Mouse (Mus musculus) small intestine, adult 2 months (tissue): ENCODE data around the gene Kcnip3. TPM values are rescaled to one million over a fixed set of nuclear protein-coding genes. Genes with fewer than 3 reads are reported as not detected.

Experiments
- H3K27ac ChIP-seq: fragments of 200-500 bp; 2 replicates; pipeline ENCODE4 v1.5.1; 2012; ENCODE audit warnings: low read depth, low read length, control low read depth, inconsistent platforms; ENCODE audit not compliant: insufficient read depth
- H3K27me3 ChIP-seq: fragments of 200-500 bp; 2 replicates; pipeline ENCODE4 v1.6.1; 2012; ENCODE audit warnings: mild to moderate bottlenecking, moderate library complexity, low read length, inconsistent platforms; ENCODE audit not compliant: control insufficient read depth, insufficient read depth
- H3K36me3 ChIP-seq: fragments of 200-500 bp; 2 replicates; pipeline ENCODE4 v1.6.1; 2012; ENCODE audit warnings: mild to moderate bottlenecking, low read length, control low read depth, inconsistent platforms; ENCODE audit not compliant: control insufficient read depth, insufficient read depth
- H3K4me1 ChIP-seq: fragments of 200-500 bp; 2 replicates; pipeline ENCODE4 v1.6.1; 2012; ENCODE audit warnings: low read length, inconsistent platforms, mixed read lengths; ENCODE audit not compliant: control insufficient read depth, insufficient read depth, insufficient read length
- H3K4me3 ChIP-seq: fragments of 200-500 bp; 2 replicates; pipeline ENCODE4 v1.5.1; 2012; ENCODE audit warnings: low read depth, mild to moderate bottlenecking, control low read depth, inconsistent platforms, low read length, moderate library complexity
- CTCF ChIP-seq: fragments of 200-500 bp; IDR thresholded peaks from 2 replicates; pipeline ENCODE4 v1.5.1; 2012; ENCODE audit warnings: low read depth, mild to moderate bottlenecking, control low read depth, inconsistent platforms, low read length, moderate library complexity, mixed read lengths; ENCODE audit not compliant: insufficient replicate concordance, insufficient read length; ENCODE audit errors: extremely low read depth
- POLR2A ChIP-seq: fragments of 200-500 bp; IDR thresholded peaks from 2 replicates; pipeline ENCODE4 v1.6.1; 2012; ENCODE audit warnings: low read depth, mild to moderate bottlenecking, control low read depth, inconsistent platforms, low read length, moderate library complexity
- WGBS: fragments of 180-500 bp; shearing (Covaris S2); methylation state at CpG from one replicate; pipeline ENCODE4 v1.1.7; 2018; 5-methylcytosine and 5-hydroxymethylcytosine counted together
- polyA plus RNA-seq: library from polyadenylated mRNA; depleted of rRNA; stranded (reverse); fragments of >200 nt; gene quantifications from 2 replicates; pipeline ENCODE4 v1.2.3, GENCODE M21; 2012

The Kcnip3 gene
- polyA plus RNA-seq, 1 experiment = 2.4 TPM

DNA sequence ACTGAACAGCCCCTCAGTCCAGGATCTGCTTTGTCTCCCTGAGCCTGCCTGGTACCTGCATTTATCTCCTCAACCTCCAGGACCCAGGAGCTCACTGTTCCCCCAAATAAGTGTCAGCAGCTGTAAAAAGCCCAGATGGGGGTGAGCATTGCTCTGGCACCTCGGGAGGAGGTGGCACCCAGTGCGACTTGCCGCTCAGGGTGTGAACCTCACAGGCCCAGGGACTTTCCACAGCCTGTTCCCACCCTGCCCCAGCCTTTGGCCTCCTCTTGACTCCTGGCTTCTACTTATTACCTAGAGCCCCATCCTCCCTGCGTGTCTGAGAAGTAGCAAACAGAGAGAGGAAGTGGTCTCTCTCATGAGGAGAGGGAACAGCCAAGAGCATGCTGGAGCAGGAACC lies 16.7 kb downstream of the Kcnip3 start:
- no peak for TF ChIP-seq CTCF
- no peak for TF ChIP-seq POLR2A
- Histone ChIP-seq H3K36me3 (no peaks in the 10 kb centered on the region), H3K4me1 (no peaks in the 10 kb centered on the region), H3K27ac (no peak overlapping the region), H3K27me3 (no peaks in the 10 kb centered on the region), H3K4me3 (no peak overlapping the region)
- WGBS = 37% methylated on average over 4 of the region's 4 CpGs

DNA sequence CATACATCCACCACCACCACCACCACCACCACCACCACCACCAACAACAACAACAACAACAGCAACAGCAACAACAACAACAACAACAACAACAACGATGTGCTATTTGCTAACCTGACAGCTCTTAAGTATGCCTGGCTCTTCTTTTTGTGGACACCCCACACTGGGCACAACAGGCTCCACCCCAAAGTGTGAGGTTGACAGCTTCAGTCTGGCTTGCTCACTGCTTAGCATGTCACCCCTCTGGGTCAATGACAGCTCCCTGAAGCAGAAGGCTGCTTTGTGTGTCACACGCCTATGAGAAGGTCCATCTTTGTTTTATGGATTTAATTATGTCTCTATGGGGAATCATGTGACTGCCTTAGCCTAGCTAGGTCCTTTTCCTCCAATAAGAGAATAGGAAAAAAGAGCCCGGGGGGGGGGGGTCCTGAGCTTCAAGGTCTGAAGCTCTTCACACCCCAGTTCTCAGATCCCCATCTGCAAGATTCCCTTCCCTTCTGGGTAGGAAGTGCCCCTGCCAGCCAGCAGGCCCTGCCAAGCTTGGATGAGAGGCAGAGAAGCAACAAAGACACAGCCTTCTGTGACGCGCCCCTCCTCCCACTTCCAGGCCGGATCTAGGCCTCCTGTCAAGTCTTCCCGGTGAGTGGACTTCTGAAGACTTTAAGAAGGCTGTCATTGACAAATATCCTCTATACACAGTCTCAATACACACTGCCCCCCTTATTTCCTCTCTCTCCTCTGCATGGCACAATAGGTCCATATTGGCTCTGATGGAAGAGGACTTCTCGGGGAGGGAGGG lies 17.9 kb downstream of the Kcnip3 start:
- 65% methylated on average over 8 of the region's 8 CpGs for WGBS
- Histone ChIP-seq H3K36me3 (no peaks in the 10 kb centered on the region), H3K27ac (no peak overlapping the region), H3K4me3 (no peak overlapping the region), H3K27me3 (no peaks in the 10 kb centered on the region), H3K4me1 (no peaks in the 10 kb centered on the region)
- TF ChIP-seq POLR2A (no peak), CTCF (no peak)

DNA sequence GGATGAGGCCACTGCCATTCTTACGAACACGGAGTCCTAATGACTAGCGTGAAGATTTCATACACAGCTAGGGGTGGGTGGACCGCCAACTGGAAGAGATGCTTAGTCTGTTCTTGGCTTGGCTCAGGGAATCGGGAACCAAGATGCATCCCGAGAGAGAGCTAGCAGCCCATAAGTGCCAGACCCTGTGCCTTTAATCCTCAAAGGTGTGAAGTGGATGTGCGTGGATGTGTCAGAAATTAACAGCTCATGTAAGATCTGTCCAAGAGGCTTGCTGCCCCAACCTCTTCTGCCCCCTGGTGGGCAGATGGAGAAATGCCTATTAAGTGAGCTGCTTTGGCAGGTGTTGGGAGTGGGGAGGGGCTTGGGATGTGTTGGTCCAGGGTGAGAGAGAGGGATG lies 20.8 kb downstream of the Kcnip3 start:
- WGBS = 42% methylated on average over 7 of the region's 7 CpGs
- H3K27me3 ChIP-seq = no peaks in the 10 kb centered on the region

DNA sequence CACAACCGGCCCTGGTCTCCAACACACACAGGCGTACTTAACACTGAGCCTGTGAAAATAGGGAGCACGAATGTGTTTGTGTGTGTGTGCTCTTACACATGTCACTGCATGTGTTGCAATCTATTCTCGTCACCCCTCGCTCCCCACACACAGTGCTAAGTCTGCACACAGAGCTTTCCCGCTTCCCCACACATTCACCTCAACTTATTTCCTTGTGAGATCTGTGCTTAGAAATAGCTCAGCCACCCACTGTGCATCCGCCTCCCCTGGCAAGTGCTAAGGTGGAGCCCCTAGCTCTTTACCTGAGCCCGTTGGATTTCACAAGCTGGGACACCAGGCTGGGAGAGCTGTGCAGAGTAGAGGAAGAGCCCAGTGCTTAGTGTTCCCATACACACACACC lies 23.1 kb downstream of the Kcnip3 start:
- Histone ChIP-seq H3K36me3 (no peaks in the 10 kb centered on the region), H3K4me1 (no peaks in the 10 kb centered on the region), H3K27me3 (no peaks in the 10 kb centered on the region), H3K4me3 (no peak overlapping the region), H3K27ac (no peak overlapping the region)
- 73% methylated on average over 8 of the region's 8 CpGs for WGBS
- TF ChIP-seq POLR2A (no peak), CTCF (no peak)

More for the DNA sequence above, 20.8 kb downstream of the Kcnip3 start:
- TF ChIP-seq CTCF (peak; percentile 76; the same call in 1 of the 2 replicates), POLR2A (no peak)
- Histone ChIP-seq H3K27ac (no peak overlapping the region), H3K4me3 (no peak overlapping the region), H3K4me1 (no peaks in the 10 kb centered on the region), H3K36me3 (no peaks in the 10 kb centered on the region)

DNA sequence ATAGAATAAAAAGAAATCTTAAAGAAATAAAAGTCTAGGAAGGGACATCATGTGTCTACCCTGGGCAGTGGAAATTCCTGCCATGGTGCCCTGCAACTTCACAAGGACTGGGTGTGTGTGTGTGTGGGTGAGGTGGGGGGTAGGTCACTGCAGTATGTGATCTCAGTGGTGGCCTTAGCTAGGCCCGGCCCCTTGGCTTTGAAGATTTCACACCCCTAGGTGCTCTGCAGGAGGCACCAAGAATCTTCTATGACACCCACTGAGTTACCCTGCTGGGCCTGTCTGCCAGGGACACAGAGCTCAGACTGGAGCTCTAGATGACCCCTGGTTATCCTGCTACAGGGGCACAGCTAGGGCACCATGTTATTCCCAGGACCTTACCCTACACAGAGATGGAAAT lies 25.6 kb downstream of the Kcnip3 start:
- WGBS = 72% methylated on average over 1 of the region's 1 CpGs
- Histone ChIP-seq H3K4me1 (no peaks in the 10 kb centered on the region), H3K36me3 (no peaks in the 10 kb centered on the region), H3K27me3 (no peaks in the 10 kb centered on the region), H3K27ac (no peak overlapping the region), H3K4me3 (no peak overlapping the region)
- TF ChIP-seq POLR2A (no peak), CTCF (no peak)

DNA sequence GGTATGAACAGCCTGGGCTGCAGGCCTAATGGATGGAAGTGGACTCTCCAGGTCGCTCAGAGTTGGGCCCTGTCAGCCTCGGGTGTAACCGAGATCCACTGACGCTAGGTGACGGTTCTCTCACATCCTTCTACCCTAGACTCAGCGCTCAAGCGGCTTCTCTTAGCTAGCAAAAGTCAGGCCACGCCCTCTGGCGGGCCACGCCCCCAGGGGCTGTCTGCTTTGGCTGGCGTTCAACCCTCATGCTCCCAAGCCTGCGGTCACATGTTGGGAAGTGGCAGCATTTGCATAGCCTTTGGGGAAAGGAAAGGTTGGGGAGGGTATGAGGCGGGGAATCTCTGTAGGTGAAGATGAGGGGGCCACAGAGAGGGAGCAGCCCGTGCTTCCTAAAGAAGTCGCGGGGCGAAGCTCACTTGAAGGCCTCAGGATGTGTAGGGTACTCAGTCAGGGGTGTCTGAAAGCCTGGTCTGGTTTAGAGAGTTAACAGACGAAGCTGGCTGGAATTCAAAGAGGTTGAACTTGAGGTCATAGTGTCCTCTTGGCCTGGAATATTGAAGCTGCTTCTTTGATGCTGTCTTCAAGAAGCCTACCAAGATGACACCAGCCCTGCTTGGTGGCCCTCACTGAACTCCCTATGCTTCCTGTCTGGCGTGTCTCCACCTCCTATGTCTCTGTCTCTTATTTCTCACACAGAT lies 37.3 kb downstream of the Kcnip3 start:
- no peak for TF ChIP-seq POLR2A
- TF ChIP-seq CTCF = no peak
- H3K27me3 ChIP-seq = peaks cover 22% of the 10 kb centered on the region
- 10% methylated on average over 19 of the region's 19 CpGs for WGBS
- H3K4me3 ChIP-seq = no peak overlapping the region; the same call in 1 of the 2 replicates
- no peak overlapping the region for H3K27ac ChIP-seq
- no peaks in the 10 kb centered on the region for H3K36me3 ChIP-seq
- H3K4me1 ChIP-seq = peaks cover 4% of the 10 kb centered on the region

DNA sequence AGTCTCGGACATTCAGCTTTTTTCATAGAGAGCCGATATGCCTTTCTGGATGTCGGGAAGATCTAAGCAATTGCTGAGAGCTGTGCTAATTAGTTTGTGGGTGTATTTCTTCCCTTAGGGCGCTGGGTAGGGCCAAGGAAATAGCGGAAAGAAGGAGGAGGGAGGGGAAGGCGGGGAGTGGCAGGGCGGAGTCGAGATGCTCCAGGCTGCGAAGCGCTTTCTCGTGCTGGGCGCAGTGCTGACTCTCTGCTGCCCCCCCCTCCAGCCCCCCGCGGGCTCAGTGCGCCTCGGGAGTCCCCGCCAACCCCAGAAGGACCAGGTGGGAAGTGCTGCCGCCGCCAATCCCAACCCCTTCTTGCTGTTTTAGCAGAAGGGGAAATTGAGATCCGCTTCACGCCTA lies 38.9 kb downstream of the Kcnip3 start:
- Histone ChIP-seq H3K27ac (peak overlapping the region; percentile 26; the same call in 1 of the 2 replicates), H3K4me3 (peak overlapping the region; percentile 58), H3K27me3 (peaks cover 22% of the 10 kb centered on the region), H3K36me3 (no peaks in the 10 kb centered on the region), H3K4me1 (peaks cover 4% of the 10 kb centered on the region)
- no peak for TF ChIP-seq CTCF
- no peak for TF ChIP-seq POLR2A
- 2% methylated on average over 21 of the region's 21 CpGs for WGBS
